Mouse (Mus musculus): ENCODE measurements at regions not wholly inside any gene's neighbourhood (a gene's known extent, or its start where the extent isn't known, plus 50 kb on each side); places are given as distances from the start of the nearest gene placed in this dataset.

DNA sequence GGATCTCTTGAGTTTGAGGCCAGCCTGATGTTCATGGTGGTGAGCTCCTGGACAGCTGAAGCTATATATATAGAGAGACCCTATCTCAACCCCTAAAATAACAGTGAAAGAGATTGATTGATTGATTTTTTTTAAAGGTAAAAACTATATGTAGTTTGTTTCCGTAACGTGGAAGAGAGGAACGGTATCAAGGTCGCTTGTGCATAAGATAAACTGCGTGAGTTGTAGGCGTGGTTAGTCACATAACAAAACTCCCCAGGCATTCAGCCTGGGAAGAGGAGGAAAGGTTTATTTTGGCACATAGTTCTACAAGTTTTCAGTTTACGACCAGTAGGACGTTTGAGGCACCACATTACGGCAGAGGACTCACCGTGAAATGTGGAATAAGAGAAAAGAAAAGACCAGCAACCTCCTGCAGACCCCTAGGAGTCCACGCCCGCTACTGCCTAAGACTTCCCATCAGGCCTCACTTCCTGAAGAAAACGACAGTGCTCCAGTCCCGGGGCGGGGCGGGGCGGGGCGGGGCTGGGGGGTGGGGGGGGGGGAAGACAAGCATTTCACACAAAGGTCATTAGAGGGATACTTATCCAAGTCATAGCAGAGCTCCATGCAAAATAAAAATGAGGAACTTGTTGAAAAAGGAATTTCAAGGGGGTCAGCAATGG, 139.1 kb upstream of the Serp2 start:
- no peak for ATAC-seq (replicated peaks; ENCODE audit: low FRiP score, poor library complexity, severe bottlenecking)

- ATAC-seq (replicated peaks; ENCODE audit: low FRiP score, poor library complexity, severe bottlenecking) = no peak
Measured at GRCm38 (mm10) chr14:76694894-76695293, 138.2 kb upstream of the Serp2 start.

- no peak for ATAC-seq (replicated peaks; ENCODE audit: low FRiP score, poor library complexity, severe bottlenecking)
Measured at GRCm38 (mm10) chr14:76693351-76694317, 136.9 kb upstream of the Serp2 start.

GRCm38 (mm10) chr14:76687971-76688407, 131.3 kb upstream of the Serp2 start:
- no peak for ATAC-seq (replicated peaks; ENCODE audit: low FRiP score, poor library complexity, severe bottlenecking)

GRCm38 (mm10) chr14:76686762-76687453, 130.2 kb upstream of the Serp2 start:
- ATAC-seq (replicated peaks; ENCODE audit: low FRiP score, poor library complexity, severe bottlenecking) = no peak

- ATAC-seq (replicated peaks; ENCODE audit: low FRiP score, poor library complexity, severe bottlenecking) = no peak
Measured at GRCm38 (mm10) chr14:76685830-76686761, 129.4 kb upstream of the Serp2 start.

DNA sequence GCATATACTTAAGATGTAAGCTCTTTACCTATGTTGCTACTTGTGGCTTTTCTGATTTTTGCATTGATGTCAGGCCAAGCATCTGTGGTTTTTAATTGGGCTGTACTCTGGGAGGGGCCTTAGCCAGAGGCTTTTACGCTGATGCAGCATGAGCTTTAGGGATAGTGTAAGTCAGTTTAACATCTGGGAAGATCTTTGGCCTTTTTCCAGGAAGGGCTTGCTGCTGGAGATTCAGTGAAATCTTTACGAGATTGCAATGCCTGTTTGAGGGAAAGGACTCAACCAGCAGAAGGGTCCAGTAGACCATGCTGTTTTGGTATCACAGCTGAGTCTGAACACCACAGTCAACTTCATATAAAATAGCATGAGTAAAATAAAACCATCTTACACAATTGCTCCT, 127.6 kb upstream of the Serp2 start:
- ATAC-seq (replicated peaks; ENCODE audit: low FRiP score, poor library complexity, severe bottlenecking) = no peak

DNA sequence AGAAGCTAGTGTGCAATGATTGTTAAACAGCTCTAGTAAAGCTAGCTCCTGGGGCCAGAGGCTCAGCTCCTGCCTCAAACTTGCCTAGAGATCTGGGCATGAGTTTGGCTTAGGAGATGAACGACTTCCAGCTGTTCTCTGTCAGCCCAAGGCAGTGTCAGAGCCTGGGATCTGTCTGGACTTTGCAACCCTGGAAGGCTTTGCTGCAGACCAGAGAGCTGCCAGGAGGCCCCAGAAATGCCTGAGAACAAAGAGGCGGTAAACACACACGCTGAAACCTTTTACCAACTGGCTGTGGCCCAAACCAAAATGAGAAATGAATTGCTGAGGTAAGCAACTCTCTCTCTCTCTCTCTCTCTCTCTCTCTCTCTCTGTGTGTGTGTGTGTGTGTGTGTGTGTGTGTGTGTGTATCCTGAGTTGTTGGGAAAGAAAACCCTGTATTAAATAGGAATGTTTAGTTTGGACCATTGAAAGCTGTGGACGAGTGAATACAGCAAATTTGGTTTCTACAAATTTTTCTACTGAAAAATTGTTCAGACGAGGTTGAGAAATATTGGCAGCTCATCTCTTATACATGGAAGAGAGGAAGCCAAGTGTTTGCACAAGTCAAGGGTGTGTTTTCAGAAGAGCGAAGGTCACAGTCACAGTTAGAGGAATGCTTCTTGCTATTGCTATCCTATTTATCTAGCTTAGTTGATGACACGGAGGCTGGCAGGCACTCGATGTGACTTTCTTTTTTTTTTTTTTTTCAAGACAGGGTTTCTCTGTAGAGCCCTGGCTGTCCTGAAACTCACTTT, 125.1 kb upstream of the Serp2 start:
- ATAC-seq (replicated peaks; ENCODE audit: low FRiP score, poor library complexity, severe bottlenecking) = no peak

GRCm38 (mm10) chr14:76678512-76679134, 121.9 kb upstream of the Serp2 start:
- ATAC-seq (replicated peaks; ENCODE audit: low FRiP score, poor library complexity, severe bottlenecking) = no peak

DNA sequence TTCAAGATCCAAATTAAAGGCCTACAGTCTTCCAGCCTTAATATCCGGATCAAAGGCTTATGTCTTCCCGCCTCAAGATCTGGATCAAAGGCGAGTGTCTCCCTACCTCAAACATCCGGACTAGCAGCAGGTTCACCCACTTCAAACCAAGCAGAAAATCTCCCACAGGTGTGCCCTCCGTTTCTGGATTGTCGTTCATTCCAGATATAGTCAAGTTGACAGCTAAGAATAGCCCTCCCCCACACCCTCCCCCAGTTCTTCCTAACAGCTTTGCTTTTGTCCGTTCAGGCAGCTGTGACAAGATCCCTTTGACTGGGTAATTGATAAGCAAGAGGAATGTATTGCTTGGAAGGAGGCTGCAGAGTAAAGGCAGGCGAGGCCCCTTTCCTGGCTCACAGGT, 118.3 kb upstream of the Serp2 start:
- ATAC-seq (replicated peaks; ENCODE audit: low FRiP score, poor library complexity, severe bottlenecking) = no peak

DNA sequence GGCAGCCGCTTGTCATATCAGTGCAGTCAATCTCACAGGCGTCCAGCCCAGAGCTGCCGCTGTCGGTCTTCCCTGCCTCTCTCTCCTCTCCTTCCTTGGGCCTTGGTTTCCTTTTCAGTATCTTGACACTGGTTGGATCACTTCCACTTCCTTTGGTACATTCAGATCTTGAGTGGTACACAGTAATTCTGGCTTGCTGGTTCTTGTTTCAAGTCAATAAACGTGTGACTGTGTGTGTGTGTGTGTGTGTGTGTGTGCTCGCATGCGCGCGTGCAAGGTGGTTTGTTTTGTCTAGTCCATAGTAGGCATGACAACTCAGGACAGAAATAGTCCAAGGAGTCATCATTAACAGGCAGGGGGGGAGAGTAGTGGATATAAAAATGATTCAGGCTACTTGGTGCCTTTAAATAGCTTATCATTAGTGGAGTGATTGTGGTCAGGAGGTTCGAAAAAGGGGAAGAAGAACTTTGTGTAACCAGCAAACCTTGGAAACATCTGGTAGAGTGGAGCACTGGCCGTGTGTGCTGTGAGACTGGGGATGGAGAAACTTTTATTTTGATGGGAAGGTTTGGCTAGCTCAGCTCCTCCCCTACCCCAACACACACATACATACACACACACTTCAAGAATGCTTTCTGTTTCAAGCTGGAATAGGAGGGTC, 117.1 kb upstream of the Serp2 start:
- no peak for ATAC-seq (replicated peaks; ENCODE audit: low FRiP score, poor library complexity, severe bottlenecking)

DNA sequence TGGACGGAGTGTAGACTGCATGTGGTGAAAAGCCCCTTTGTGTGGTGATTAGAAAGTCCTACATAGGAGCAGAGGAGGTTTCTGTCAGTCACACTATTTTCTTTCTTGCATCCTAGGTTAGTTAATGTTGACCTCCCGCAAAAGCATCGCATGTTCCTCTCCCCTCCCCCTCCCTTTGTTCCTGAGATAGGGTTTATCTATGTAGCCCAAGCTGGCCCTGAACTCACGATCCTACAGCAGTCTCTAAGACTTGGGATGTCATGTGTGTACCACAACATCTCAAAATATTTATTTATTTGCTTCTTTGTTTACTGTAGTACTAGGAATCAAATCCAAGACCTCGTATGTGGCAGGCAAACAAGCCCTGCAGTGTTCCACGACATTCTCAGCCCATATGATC, 116.2 kb upstream of the Serp2 start:
- no peak for ATAC-seq (replicated peaks; ENCODE audit: low FRiP score, poor library complexity, severe bottlenecking)

- ATAC-seq (replicated peaks; ENCODE audit: low FRiP score, poor library complexity, severe bottlenecking) = no peak
Measured at GRCm38 (mm10) chr14:76672442-76672841, 115.8 kb upstream of the Serp2 start.

GRCm38 (mm10) chr14:76671023-76671422, 114.3 kb upstream of the Serp2 start:
- no peak for ATAC-seq (replicated peaks; ENCODE audit: low FRiP score, poor library complexity, severe bottlenecking)

- no peak for ATAC-seq (replicated peaks; ENCODE audit: low FRiP score, poor library complexity, severe bottlenecking)
Measured at GRCm38 (mm10) chr14:76665754-76666371, 109.2 kb upstream of the Serp2 start.

DNA sequence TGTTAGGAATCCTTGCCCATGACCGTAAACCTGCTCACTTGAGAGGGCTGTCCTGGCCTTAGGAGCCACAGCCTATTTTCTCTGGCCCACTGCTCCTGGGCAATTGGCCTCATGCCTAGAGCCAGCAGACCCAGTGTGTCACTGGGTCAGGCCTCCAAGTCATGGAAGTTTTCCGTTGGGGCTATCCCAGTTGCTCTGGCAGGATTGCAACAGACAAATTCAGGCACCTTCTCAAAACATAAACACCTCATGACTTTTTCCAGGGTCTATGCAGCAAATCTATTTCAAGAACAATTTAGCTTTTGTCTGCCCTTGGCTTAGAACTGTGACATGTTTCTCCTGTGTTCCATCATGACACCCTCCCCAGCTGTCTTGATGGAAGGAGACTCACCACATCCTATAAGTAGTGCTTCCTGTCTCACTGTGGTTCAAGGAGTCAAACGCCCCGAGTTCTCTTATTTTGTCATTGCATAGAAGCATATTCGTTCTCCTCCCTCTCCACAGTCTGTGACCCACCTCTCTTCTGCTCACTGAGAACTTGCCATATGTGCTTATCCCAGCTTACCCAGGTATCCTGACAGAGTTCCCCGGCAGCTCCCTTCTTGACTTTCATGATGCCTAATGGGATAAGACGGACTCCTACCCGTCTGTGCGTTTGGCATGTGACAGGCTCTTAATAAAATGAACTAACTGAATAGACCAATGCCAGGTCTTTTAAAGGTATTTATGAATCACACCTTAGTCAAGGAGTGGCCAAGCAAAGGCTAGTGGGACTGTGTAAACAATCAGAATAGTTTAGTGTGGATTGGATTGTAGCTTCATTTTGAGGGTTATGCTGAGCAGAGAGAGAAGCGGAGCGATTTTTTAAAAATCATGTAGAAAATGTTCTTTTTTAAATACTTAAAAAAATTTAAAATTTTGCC, 108.2 kb upstream of the Serp2 start:
- ATAC-seq (replicated peaks; ENCODE audit: low FRiP score, poor library complexity, severe bottlenecking) = no peak

Data from erythroid progenitor cell, adult 5-6 weeks (primary cell).